Mouse (Mus musculus): ENCODE measurements around the gene Atrnl1.

- TF ChIP-seq CTCF (IDR thresholded peaks at IDR 0.05) (no peak), EP300 (IDR thresholded peaks at IDR 0.05) (no peak)
Measured at GRCm38 (mm10) chr19:58111291-58111690, 500.5 kb downstream of the Atrnl1 start.
